Mouse (Mus musculus): Measurements from ENCODE around the gene Nod2.
A peak's percentile ranks its signal among the peaks of the same experiment; 100 is the strongest.
"Not testable (repeated sequence)": the region's sequence is repeated elsewhere in the genome, so short reads cannot be mapped to it uniquely, and the experiment has no call there.

Nod2 gene

DNA sequence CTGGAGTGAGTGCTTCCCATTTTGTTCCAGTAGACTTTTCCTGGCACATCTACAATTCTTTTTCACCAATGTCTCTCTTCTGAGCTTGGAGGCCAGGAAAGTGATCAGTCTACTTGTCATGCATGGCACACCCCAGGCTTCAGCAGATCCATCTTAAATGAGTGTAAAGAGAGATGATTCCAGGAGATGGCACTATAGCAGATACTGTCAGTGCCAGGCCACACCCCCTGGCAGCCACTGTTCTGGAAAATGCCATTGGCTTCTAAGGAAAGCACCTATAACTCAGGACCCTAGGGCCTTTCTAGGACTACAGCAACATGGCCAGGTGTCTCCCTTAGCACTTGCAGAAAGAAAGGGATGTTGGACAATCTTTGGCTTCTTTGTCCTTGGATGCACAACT, 16.0 kb upstream of the Nod2 start:
- no peak for DNase-seq (ENCODE audit: low spot score in 2 of 2)

DNA sequence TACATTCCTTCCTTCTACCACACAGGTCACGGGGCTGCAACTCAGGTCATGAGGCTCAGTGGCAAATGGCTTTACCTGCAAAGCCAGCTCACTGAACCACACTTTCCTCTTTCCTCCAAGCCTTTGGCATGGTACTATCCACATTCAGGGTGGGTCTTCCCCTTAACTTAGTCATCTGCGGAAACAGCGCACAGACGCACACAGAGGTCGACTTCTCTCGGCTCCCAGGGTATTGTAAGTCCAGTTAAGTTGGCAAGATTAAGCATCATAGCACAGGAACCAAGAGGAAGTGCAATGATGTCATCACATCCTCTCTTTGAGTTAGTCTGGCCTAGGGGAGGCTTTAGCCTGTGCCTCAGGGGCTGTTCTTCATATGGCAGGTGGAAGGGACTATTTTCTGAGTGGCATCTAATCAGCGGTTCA, 13.8 kb upstream of the Nod2 start:
- DNase-seq (ENCODE audit: low spot score in 2 of 2): no peak

- peak; percentile 57 to 74 for DNase-seq (ENCODE audit: low spot score in 2 of 2)
Measured at GRCm38 (mm10) chr8:88635474-88636397, 11.4 kb upstream of the Nod2 start, which contains the start of gene Snx20. Snx20 (minus strand) TSS chr8:88636128.

DNA sequence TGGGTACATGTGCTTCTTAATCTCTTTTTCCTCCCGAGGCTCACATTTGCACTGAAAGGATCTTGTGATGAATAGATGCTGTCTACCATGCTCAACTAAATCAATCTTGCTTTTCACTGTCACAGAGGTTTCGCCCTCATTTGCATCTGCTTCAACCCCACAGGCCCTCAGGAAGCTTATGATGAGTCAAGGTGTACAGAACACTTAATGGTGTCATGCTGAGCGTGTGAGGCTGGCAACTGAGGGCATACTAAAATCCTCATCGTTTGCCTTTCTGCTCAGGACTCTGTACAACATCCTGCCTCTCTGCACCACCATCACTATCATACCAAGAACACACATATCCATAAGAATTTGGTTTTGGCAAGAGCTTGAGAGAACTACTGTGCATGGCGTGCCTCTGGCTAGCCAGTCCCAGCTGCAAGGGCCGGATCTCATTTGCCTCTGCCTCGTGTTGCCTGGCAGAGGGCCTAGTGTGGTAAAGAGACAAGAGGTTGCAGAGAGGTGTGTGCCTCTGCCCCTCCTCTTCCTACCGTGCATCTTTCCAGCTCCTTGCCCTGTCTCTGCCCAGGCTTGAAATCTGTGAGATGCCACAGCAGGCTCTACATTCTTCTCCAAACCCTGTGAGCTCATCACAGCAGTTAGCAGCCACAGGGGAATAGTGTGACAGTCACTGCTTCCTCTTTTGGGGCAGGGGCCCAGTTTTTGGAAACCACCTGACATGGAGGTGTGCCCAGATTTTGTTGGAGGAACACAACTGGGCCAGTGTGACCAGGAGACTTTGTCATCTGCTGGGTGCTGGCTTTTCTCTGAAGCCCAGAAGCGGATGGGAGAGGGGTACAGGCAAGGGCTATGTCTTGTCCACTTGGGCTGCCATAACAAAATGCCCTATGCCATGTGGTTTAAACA, 9.8 kb upstream of the Nod2 start:
- DNase-seq (ENCODE audit: low spot score in 2 of 2): peak in 1 of 2 experiments; percentile 53

- DNase-seq (ENCODE audit: low spot score in 2 of 2): no peak
Measured at GRCm38 (mm10) chr8:88638908-88639307, 8.2 kb upstream of the Nod2 start.

GRCm38 (mm10) chr8:88642734-88643564, 4.2 kb upstream of the Nod2 start:
- DNase-seq (ENCODE audit: low spot score in 2 of 2): no peak

DNA sequence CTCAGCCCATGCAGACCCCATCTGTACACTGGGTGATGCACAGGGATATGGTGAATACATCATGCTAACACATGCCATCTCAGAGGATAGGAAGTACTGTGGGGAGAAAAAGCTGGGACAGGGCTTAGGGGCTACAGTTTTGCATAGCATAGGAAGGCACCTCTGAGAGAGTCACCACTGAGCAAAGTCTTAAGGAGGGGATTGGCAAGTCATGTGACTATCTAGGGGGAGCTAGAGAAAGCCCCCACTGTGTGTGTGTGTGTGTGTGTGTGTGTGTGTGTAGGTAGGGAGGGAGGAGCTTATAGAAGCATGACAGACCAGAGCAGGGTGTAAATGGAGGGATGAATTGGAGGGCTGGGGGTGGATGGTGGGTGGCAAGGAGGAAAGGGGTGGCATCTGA, 1.2 kb downstream of the Nod2 start:
- no peak for DNase-seq (ENCODE audit: low spot score in 2 of 2)

- no peak for DNase-seq (ENCODE audit: low spot score in 2 of 2)
Measured at GRCm38 (mm10) chr8:88650016-88650708, 3.0 kb downstream of the Nod2 start.

DNA sequence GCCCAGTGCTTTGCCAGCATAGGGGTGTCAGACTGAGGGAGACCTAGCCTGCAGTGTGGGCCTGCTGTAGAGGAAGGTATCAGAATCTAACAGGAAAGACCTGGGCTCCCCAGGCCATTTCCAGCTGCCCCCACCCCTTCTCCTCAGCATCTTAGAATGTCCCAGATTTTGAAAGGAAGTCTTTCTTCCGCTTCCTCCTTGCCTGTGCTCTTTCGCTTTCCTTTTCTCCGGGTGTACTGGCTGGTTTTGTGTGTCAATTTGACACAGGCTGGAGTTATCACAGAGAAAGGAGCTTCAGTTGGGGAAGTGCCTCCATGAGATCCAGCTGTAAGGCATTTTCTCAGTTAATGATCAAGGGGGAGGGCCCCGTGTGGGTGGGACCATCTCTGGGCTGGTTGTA, 4.0 kb downstream of the Nod2 start:
- DNase-seq (ENCODE audit: low spot score in 2 of 2): not testable (repeated sequence)

GRCm38 (mm10) chr8:88655334-88655733, 8.2 kb downstream of the Nod2 start:
- DNase-seq (ENCODE audit: low spot score in 2 of 2): no peak

DNA sequence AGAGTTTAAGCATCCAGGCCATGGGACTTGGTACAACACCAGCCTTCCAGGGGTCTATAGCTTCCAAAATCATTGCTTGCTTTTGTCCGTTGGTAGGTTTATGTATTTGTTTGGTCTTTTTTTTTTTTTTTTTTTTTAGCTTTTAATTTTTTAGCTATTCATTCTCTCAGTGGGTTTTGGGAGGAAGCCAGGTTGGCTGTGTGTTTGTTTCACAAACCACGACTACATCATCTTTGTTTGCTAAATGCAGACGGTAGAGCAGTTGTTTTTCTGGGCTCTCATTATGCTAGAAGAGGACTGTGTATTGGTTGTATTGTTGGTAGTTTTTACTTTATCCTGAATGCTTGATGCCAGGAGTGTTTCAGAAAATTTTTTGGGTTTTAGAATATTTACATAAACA, 12.8 kb downstream of the Nod2 start:
- DNase-seq (ENCODE audit: low spot score in 2 of 2): no peak

DNA sequence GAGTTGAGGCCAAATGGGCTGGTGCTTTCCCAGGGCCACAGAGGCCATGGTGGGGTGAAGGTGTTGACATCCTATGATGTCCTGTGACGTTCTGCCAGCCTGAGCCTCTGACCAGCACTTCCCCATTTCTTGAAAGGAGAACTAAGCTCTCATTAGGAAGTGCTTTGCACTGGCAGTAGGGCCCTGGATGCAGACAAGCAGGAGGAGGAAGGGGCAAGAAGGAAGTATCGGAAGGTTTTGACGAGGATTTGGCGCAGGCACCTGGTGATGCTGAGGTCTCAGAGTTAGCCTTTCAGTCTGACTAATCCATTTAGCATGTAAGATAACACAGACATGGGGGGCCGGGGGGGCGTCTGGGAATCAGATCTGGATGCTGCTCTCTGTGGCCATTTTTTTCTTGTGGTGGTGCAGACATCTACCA, 15.3 kb downstream of the Nod2 start:
- peak in 1 of 2 experiments; percentile 46 for DNase-seq (ENCODE audit: low spot score in 2 of 2)

- DNase-seq (ENCODE audit: low spot score in 2 of 2): no peak
Measured at GRCm38 (mm10) chr8:88664121-88664520, 17.0 kb downstream of the Nod2 start.

DNA sequence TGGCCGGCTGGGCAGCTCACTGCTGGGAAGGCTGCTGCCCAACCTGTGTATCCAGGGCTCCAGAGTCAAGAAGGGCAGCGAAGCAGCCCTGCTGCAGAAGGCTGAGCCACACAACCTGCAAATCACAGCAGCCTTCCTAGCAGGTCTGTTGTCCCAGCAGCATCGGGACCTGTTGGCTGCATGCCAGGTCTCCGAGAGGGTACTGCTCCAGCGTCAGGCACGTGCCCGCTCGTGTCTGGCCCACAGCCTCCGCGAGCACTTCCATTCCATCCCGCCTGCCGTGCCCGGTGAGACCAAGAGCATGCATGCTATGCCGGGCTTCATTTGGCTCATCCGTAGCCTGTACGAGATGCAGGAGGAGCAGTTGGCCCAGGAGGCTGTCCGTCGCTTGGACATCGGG, 17.8 kb downstream of the Nod2 start:
- DNase-seq (ENCODE audit: low spot score in 2 of 2): no peak

GRCm38 (mm10) chr8:88666435-88666834, 19.3 kb downstream of the Nod2 start:
- peak in 1 of 2 experiments; percentile 34 for DNase-seq (ENCODE audit: low spot score in 2 of 2)

GRCm38 (mm10) chr8:88668400-88669086, 21.4 kb downstream of the Nod2 start:
- DNase-seq (ENCODE audit: low spot score in 2 of 2): peak in 1 of 2 experiments; percentile 51

DNA sequence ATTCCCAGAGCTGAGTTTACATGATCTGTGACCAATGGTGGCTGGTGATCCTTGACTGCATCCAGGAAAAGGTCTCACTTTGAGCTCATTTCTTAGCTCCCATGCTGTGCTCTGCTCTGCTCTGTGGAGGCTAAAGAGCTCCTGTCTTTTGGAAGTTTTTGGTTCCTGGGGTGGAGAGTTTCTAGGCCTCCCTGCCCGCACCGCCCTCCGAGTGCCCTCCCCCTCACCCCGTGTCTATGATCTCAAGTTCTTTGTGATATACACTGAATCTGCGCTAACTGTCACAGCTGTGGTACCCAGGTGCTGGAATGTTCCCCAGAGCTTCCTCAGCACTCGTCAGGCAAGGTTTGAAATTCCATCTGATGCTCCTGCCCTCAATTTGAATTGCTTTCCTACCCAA, 23.7 kb downstream of the Nod2 start:
- no peak for DNase-seq (ENCODE audit: low spot score in 2 of 2)

DNA sequence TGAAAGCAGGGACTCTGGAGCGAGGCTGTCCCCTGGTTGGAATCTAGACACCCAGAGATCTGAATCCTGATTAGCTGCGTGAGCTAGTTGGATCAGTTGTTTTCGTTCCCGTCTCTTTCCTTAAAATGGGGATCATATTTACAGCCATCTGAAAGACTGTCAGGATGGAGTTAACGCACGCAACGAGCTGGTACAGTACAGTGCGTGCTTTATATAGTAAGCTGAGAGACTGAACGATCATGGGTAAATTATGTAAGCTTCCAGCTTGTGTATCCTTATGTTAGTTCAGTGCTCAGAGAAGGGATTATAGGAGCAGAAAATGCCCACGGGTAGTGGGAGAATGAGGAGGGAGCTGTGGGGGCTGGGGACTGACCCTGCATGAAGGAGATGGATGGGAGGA, 24.5 kb downstream of the Nod2 start:
- no peak for DNase-seq (ENCODE audit: low spot score in 2 of 2)

- no peak for DNase-seq (ENCODE audit: low spot score in 2 of 2)
Measured at GRCm38 (mm10) chr8:88673859-88674258, 26.7 kb downstream of the Nod2 start.

Measured in spleen, postnatal 4 days (tissue).